Mouse (Mus musculus) liver, embryonic 14.5 days (tissue): Measurements from ENCODE around the gene Prdm4. TPM values are rescaled to one million over a fixed set of nuclear protein-coding genes. Genes with fewer than 3 reads are reported as not detected.

Source experiments
- ATAC-seq: fragments of 200-750 bp; cut with Nextera tagmentation; 2 replicates; pipeline ENCODE4 v1.8.0; 2017; ENCODE audit warnings: moderate number of reproducible peaks, mild to moderate bottlenecking, moderate library complexity; ENCODE audit not compliant: insufficient read depth
- DNase-seq, 3 experiments: peaks; one replicate each; pipeline ENCODE4 v3.0.0-alpha.2; 2012 to 2013; ENCODE audit warnings: low read depth in 3 of 3, low spot score in 3 of 3
- H3K27ac ChIP-seq: fragments of 300-500 bp; sonication (generic); 2 replicates; pipeline ENCODE4 v1.5.1; 2014; ENCODE audit warnings: moderate library complexity, mild to moderate bottlenecking, control low read depth, inconsistent platforms
- H3K27me3 ChIP-seq: fragments of 300-500 bp; sonication (generic); 2 replicates; pipeline ENCODE4 v1.6.1; 2014; ENCODE audit warnings: mild to moderate bottlenecking, low read length, moderate library complexity; ENCODE audit not compliant: control insufficient read depth, insufficient read depth
- H3K36me3 ChIP-seq: fragments of 300-500 bp; sonication (generic); replicated peaks from 2 replicates; pipeline ENCODE4 v1.6.1; 2014; ENCODE audit warnings: low read depth; ENCODE audit not compliant: control insufficient read depth, insufficient read depth
- H3K4me1 ChIP-seq, 2 experiments: fragments of 200-500 bp in 1 of 2; fragments of 300-500 bp in 1 of 2; sonication (generic) in 1 of 2; replicated peaks; 2 replicates each; pipeline ENCODE4 v1.6.1; 2012 to 2014; ENCODE audit warnings: antibody characterized with exemption in 1 of 2, inconsistent platforms in 1 of 2, low read length in 1 of 2; ENCODE audit not compliant: control insufficient read depth in 2 of 2, insufficient read depth in 2 of 2
- H3K4me2 ChIP-seq: fragments of 300-500 bp; sonication (generic); 2 replicates; pipeline ENCODE4 v1.6.1; 2014; ENCODE audit warnings: low read depth, mild to moderate bottlenecking, control low read depth, moderate library complexity
- H3K4me3 ChIP-seq, 2 experiments: fragments of 200-500 bp in 1 of 2; fragments of 300-500 bp in 1 of 2; sonication (generic) in 1 of 2; 2 replicates each; pipeline ENCODE4 v1.5.1; 2012 to 2014; ENCODE audit warnings: low read depth in 2 of 2, low read length in 2 of 2, mild to moderate bottlenecking in 2 of 2, control low read depth in 1 of 2, inconsistent platforms in 1 of 2, moderate library complexity in 1 of 2; ENCODE audit not compliant: insufficient read depth in 1 of 2
- H3K9ac ChIP-seq: fragments of 300-500 bp; sonication (generic); replicated peaks from 2 replicates; pipeline ENCODE4 v1.6.1; 2014; ENCODE audit warnings: mild to moderate bottlenecking, control low read depth, moderate library complexity
- H3K9me3 ChIP-seq: fragments of 300-500 bp; sonication (generic); 2 replicates; pipeline ENCODE4 v1.6.1; 2016; ENCODE audit warnings: low read length, mixed read lengths; ENCODE audit not compliant: control insufficient read depth
- CTCF ChIP-seq: IDR thresholded peaks from 2 replicates; pipeline ENCODE4 v1.5.1; 2016; ENCODE audit warnings: antibody characterized with exemption, low read depth, control low read depth
- EP300 ChIP-seq: IDR thresholded peaks from 2 replicates; pipeline ENCODE4 v1.6.1; 2016; ENCODE audit warnings: antibody characterized with exemption, low read depth
- WGBS: fragments of 180-500 bp; shearing (Covaris S2); extraction: QIAGEN DNeasy Blood & Tissue Kit; methylation state at CpG from one replicate; pipeline ENCODE4 v1.1.7; 2014; ENCODE audit not compliant: insufficient replicate concordance; 5-methylcytosine and 5-hydroxymethylcytosine counted together
- polyA plus RNA-seq, 2 experiments: library from polyadenylated mRNA; depleted of rRNA in 1 of 2; stranded (reverse) in 1 of 2; unstranded in 1 of 2; fragments of >200 nt; fragmentation: Nextera tagmentation in 1 of 2; extraction: Ambion mirVana in 1 of 2; gene quantifications; 2 replicates each; pipeline versions ENCODE4 v1.2.1 to v1.2.3; 2012 to 2014

Gene Prdm4
- polyA plus RNA-seq, 2 experiments: 5.9 to 8.6 TPM

GRCm38 (mm10) chr10:85846105-85846862 lies 70.7 kb downstream of the Prdm4 start:
- H3K4me3 ChIP-seq: no peak overlapping the region
- H3K4me2 ChIP-seq: no peak overlapping the region
- H3K9me3 ChIP-seq: no peaks in the 10 kb centered on the region
- no peak overlapping the region for H3K27ac ChIP-seq
- no peaks in the 10 kb centered on the region for H3K36me3 ChIP-seq
- DNase-seq (no peak), ATAC-seq (no peak)
- H3K9ac ChIP-seq: no peak overlapping the region
- H3K27me3 ChIP-seq: no peaks in the 10 kb centered on the region
- TF ChIP-seq EP300 (no peak), CTCF (no peak)
- 40% methylated on average over 4 of the region's 4 CpGs for WGBS
- no peaks in the 10 kb centered on the region for H3K4me1 ChIP-seq

Other genes with a start within 250 kb of the Prdm4 start
- 9.6 and 14.4 TPM in 2 replicates for gene Pwp1, start 87.6 kb downstream of the Prdm4 start, polyA plus RNA-seq (2012; rRNA removed)
- gene Pwp1, start 87.6 kb downstream of the Prdm4 start, polyA plus RNA-seq (2014; fragmentation: Nextera tagmentation; extraction: Ambion mirVana): 32.0 and 36.3 TPM in 2 replicates
- not detected in 2 replicates for gene Ascl4, start 10.5 kb upstream of the Prdm4 start, polyA plus RNA-seq (2012; rRNA removed)
- gene Ascl4, start 10.5 kb upstream of the Prdm4 start, polyA plus RNA-seq (2014; fragmentation: Nextera tagmentation; extraction: Ambion mirVana): not detected in 2 replicates
- gene Rtcb, start 40.7 kb upstream of the Prdm4 start, polyA plus RNA-seq (2012; rRNA removed): 40.8 and 58.4 TPM in 2 replicates
- gene Rtcb, start 40.7 kb upstream of the Prdm4 start, polyA plus RNA-seq (2014; fragmentation: Nextera tagmentation; extraction: Ambion mirVana): 67.7 and 69.8 TPM in 2 replicates
- 0.01 and 0.02 TPM in 2 replicates for gene Bpifc, start 94.8 kb upstream of the Prdm4 start, polyA plus RNA-seq (2012; rRNA removed)
- not detected in 2 replicates for gene Bpifc, start 94.8 kb upstream of the Prdm4 start, polyA plus RNA-seq (2014; fragmentation: Nextera tagmentation; extraction: Ambion mirVana)
- gene Fbxo7, start 104.8 kb upstream of the Prdm4 start, polyA plus RNA-seq (2012; rRNA removed): 38.1 and 42.1 TPM in 2 replicates
- gene Fbxo7, start 104.8 kb upstream of the Prdm4 start, polyA plus RNA-seq (2014; fragmentation: Nextera tagmentation; extraction: Ambion mirVana): 67.2 and 74.0 TPM in 2 replicates